Mouse (Mus musculus) cerebellum, adult 18-20 months (tissue): ENCODE measurements at regions not wholly inside any gene's neighbourhood (a gene's known extent, or its start where the extent isn't known, plus 50 kb on each side); places are given as distances from the start of the nearest gene placed in this dataset.
A peak's percentile ranks its signal among the peaks of the same experiment; 100 is the strongest.

Experiments used
- DNase-seq, 2 experiments: peaks; one replicate each; pipeline ENCODE4 v3.0.0; 2021

GRCm38 (mm10) chr14:36819826-36820225, 148.8 kb downstream of the Ccser2 start:
- DNase-seq: no peak

DNA sequence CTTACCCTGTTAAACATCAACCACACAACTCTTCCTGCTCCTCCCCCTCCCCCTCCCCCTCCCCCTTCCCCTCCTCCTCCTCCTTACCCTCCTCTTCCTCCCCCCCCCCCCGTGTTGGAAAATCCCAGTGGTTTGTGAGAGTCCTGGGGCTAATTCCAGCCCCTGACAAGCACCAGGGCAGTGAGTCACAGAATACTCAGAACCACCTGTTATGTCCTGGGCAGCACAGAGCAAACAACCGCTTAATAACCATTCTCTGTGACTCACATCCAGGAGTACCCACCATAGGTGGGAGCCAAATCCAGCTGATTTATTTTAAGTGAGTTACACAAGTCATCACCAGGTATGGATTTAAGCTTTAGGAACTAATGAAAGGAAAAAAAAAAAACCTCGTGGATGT, 166.2 kb downstream of the Ccser2 start:
- DNase-seq: no peak

DNA sequence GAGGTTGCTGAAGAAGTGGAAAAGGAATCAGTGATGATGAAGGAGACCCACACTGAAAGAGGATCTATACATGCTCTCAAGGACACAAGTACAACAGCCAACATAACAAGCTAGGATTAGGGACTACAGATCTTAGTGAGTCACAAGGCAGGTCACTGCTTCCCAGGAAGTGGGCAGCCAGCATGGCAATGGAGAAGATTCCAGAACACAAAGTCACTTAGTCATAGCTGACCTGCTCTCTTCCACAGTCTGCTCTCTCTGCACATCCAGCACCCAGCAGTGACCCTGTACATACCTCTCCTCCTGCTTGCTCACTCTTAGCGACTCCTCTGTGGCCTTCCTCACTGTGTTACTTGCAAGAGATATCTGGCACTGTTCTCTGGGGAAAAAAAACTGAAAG, 168.8 kb downstream of the Ccser2 start:
- DNase-seq: no peak

DNA sequence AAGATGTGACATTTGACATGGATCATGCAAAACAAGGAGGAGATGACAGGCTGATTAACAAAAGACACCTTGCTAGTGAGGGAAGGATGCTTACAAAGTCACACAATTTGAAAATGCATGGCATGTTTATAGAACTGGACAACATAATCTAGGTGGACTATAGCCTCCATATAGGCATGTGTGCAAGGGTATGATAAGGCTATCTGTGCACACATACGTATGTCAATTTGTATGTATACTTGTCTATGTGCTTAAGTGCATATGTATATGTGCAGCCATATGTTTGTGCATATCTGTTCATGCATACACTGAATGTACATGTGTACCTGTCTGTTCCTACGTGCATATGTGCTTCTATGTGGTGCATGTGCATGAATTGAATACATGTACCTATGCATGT, 186.7 kb downstream of the Ccser2 start:
- no peak for DNase-seq

GRCm38 (mm10) chr14:36778956-36779355, 189.6 kb downstream of the Ccser2 start:
- peak; percentile 10 to 22 for DNase-seq

DNA sequence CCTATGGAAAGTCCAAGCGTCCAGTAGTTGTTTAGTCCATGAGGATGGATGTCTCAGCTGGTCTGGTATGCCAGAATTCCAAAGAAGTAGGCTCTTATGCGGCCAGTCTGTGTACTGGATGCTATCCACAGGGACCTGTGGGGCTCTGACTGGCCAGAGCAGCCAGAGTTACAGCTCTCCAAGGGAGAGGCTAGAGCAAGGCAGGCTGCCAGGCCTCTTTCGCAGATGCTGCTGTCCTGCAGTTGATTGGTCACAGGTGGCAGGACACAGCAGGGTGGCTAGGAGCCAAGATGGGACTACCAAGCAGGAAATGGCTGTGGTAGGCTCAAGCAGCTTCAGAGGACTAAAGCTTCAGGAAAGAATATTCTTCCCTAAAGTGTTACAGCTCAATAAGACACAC, 194.2 kb downstream of the Ccser2 start:
- peak; percentile 2 to 5 for DNase-seq

DNA sequence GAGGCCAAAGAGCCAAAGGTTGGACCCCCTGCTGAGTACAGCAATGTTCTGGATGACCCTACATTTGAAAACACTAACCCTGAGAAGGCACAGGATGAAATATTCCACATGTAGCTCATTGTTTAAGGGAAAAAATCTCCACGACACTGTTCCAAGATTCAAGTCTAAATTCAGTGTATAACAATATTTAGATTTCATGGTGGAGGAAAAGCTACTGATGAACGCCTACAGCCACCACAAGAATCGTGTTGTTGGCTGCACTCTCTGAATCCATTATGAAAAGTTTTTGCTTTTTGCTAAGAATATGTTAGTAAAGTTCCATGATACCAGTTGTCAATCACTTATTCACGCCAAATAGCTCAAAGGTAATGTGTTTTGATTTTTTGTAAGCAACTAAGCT, 204.2 kb downstream of the Ccser2 start:
- DNase-seq: no peak

GRCm38 (mm10) chr14:36756056-36756455, 212.5 kb downstream of the Ccser2 start:
- DNase-seq: no peak

GRCm38 (mm10) chr14:36748130-36748883, 220.3 kb downstream of the Ccser2 start:
- DNase-seq: peak in 1 of 2 experiments; percentile 5

DNA sequence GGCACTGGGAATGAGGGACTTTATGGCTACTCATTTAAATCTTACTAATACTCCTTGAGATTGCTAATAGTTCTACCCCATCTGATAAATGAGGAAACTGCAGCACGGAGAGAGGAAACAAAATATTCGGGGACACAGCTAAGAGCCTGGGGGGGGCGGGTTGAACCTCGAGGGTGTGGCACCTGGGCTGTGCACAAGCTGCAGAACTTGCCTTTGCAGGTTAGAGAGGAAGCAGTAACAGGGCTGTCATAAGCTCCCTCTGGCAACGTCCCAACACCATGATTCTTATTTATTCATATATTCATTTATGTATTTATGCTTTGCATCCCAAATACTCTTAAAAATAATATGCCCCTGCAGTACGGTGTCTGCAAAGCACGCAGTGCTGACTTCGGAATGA, 237.5 kb downstream of the Ccser2 start:
- DNase-seq: no peak

DNA sequence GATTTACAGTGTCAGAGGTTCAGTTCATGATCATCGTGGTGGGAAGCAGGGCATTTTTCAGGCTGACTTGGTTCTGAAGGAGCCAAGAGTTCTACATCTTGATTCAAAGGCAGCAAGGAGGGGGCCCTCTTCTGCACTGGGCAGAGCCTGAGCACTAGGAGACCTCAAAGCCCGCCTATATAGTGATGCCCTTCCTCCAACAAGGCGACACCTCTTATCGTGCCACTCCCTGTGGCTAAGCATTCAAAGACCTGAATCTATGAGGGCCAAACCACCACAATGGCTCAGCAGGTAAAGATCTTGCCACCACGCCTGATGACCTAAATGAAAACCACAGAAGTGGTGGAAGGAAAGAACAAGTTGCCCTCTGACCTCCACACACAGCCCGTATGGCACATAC, 242.5 kb downstream of the Ccser2 start:
- no peak for DNase-seq

- no peak for DNase-seq
These were observed 252.9 kb downstream of the Ccser2 start for GRCm38 (mm10) chr14:36715684-36716083.

DNA sequence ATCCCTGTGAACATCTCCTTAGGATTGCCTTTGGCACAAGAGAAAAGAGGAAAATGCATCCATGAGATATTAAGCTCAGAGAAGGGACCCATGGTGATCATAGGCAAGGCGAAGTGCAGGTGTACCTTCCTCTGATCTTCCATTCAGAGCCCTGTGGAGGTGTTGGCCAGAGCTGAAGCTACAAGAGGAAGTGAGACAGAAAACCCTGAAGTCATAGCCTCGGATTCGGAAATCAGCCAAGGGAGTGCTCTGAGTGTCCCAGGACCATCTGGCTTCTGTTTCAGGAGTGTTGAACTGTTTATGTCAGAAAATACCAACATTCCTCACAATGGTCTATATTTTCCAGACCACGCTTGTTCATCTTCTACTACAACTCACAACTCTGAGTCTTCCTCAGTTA, 271.6 kb downstream of the Ccser2 start:
- peak; percentile 26 to 37 for DNase-seq

DNA sequence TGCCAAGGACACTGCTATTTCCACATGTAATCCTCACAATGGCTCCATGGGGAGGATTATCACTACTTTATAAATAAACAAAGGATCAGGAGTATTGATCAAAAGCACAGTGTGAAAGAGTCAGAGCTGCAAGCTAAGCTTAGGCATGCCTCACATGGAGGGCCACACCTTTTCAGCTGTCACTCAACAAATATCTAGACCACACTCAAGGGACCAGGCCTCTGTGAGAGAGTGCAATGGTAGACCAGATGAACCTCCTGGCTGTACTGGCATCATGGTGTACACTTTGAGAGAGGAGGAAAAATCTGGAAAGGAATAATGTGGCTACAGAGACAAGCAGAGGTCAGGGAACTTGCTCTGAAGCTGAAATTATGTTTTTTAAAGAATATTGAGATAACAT, 276.6 kb downstream of the Ccser2 start:
- DNase-seq: no peak

DNA sequence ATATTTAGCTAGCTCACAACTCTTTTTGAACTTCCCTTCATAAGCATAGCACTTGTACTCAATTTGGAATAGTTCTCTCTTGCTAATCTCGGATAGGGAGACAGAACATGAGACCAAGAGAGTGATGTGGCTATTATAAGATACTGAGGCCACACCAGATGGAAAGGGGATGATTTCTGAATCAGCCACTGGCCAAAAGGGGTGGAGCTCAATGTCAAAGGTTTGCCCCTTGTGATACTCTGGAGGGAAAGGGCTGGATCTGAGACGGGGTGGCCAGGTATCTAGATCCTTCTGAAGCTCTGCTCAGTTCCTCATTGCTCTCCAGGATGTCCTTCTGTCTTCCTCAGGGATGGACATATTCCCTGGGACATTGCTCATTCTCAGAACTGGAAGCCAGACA, 277.6 kb downstream of the Ccser2 start:
- DNase-seq: no peak

DNA sequence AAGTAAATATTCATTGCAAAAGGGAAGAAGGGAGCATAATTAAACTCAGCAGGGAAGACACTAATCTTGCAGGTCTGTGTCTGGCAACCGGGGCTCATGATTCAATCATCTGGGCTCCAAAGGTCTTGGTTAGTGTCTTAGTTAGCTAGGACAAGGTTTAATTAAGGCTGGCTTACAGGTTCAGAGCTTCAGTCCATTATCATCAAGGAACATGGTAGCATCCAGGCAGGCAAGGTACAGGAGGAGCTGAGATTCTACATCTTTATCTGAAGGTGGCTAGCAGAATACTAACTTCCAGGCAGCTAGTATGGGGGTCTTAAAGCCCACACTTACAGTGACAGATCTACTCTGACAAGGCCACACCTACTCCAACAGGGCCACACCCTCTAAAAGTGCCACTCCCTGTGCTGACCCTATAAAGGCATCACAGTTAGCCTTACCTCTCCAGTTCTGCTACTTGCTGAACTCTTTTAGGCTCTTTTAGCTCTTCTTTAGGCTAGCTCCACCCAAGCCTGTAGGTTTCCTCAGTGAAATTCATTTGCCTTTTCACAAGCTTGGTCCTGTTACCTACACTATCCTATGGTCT, 309.8 kb downstream of the Ccser2 start:
- no peak for DNase-seq

- no peak for DNase-seq
These were observed 310.4 kb downstream of the Ccser2 start for GRCm38 (mm10) chr14:36658193-36658592.

GRCm38 (mm10) chr14:36652982-36653557, 315.5 kb downstream of the Ccser2 start:
- peak; percentile 5 to 10 for DNase-seq

DNA sequence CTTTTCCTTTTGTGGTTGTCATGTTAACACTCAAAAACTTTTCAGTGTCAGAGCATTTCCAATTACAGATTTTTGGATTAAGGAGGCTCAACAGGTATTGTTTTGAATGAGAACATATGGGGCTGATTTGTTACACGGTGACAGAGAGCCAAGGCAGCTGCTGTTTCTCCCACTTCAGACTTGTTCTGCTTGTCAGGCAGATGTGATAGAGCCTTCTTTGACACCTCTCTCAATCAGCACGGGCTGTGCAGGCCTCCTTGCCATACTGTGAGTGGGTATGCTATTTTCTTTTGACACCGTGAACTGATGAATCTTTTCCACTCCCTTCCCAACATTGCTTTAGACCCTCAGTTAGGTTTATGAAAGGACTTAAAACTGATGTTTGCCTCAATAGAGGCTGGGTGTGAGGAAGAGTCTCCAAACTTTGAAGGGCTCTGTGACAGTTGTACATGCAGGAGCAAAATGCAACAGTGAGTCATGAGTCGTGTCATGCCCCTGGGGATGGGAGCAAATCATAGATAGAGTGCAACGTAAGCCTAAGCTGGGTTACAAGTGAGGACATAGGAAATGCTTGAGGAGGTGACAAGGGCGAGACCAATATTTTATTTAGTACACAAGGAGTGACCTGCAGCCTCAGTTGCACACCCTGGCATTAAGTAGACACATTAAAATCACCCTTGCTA, 317.4 kb downstream of the Ccser2 start:
- DNase-seq: no peak

- no peak for DNase-seq
These were observed 321.9 kb downstream of the Ccser2 start for GRCm38 (mm10) chr14:36646649-36647048.

- no peak for DNase-seq
These were observed 322.3 kb downstream of the Ccser2 start for GRCm38 (mm10) chr14:36646237-36646636.

DNA sequence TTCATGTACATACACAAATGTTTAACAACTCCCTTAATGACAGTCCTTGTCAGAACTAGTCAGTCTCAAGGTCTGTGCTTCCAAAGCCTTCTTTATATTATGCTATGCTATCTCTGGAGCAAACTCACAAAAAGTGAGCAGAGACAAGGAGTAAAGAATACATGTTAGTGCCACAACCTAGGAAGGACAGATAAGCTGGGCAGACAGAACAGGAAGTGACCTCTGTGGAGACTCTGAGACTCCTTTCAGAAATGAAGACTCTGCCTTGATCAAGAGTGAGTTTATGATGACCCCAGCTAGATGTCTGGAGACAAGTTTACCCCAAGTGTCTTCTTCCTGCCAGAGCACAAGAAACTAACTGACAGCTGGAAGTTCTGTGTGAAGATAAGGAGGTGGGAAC, 343.8 kb downstream of the Ccser2 start:
- DNase-seq: no peak

DNA sequence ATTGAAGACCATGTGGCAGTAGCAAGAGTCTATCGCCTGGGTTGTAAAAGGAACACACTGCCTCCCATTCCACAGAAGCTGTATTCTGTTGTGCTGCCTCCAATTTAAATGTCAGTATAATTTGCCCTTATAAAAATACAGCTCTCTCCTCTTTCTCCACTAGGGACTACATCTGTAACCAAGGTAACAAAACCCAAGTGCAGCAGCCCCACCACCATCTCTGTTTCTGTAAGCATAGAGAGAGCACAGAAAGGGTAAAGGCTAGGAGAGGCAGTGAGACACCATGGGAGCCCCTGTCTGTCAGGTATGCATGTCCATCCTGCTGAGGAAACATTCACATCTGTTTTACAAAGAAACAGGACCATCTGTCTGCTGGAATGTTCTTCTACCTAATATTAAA, 344.4 kb downstream of the Ccser2 start:
- DNase-seq: no peak

GRCm38 (mm10) chr14:36623036-36623435, 345.5 kb downstream of the Ccser2 start:
- no peak for DNase-seq
